Mouse (Mus musculus) lung, postnatal 0 days (tissue): ENCODE results near the gene Aif1. TPM values are rescaled to one million over a fixed set of nuclear protein-coding genes. Genes with fewer than 3 reads are reported as not detected.

ENCODE experiments used
- ATAC-seq: fragments of 200-750 bp; cut with Nextera tagmentation; 2 replicates; pipeline ENCODE4 v1.8.0; 2017; ENCODE audit warnings: moderate library complexity
- DNase-seq: peaks from one replicate; pipeline ENCODE4 v3.0.0-alpha.2; 2016; ENCODE audit warnings: low spot score
- H3K27ac ChIP-seq: fragments of 300-500 bp; sonication (generic); 2 replicates; pipeline ENCODE4 v1.5.1; 2014; ENCODE audit warnings: antibody characterized with exemption, mild to moderate bottlenecking, low read length, mixed read lengths
- H3K27me3 ChIP-seq: fragments of 300-500 bp; sonication (generic); replicated peaks from 2 replicates; pipeline ENCODE4 v1.6.1; 2014; ENCODE audit warnings: low read length, mixed read lengths; ENCODE audit not compliant: insufficient read depth
- H3K36me3 ChIP-seq: fragments of 300-500 bp; sonication (generic); 2 replicates; pipeline ENCODE4 v1.6.1; 2014; ENCODE audit warnings: low read length, mixed read lengths; ENCODE audit not compliant: insufficient read depth
- H3K4me1 ChIP-seq: fragments of 300-500 bp; sonication (generic); 2 replicates; pipeline ENCODE4 v1.6.1; 2014; ENCODE audit warnings: antibody characterized with exemption, low read depth, low read length, mixed read lengths; ENCODE audit not compliant: insufficient read depth
- H3K4me2 ChIP-seq: fragments of 300-500 bp; sonication (generic); replicated peaks from 2 replicates; pipeline ENCODE4 v1.6.1; 2014; ENCODE audit warnings: low read depth, mild to moderate bottlenecking, low read length, moderate library complexity, mixed read lengths
- H3K4me3 ChIP-seq: fragments of 300-500 bp; sonication (generic); 2 replicates; pipeline ENCODE4 v1.5.1; 2014; ENCODE audit warnings: low read depth, low read length
- H3K9ac ChIP-seq: fragments of 300-500 bp; sonication (generic); replicated peaks from 2 replicates; pipeline ENCODE4 v1.6.1; 2014; ENCODE audit warnings: low read depth, mild to moderate bottlenecking
- H3K9me3 ChIP-seq: fragments of 300-500 bp; sonication (generic); 2 replicates; pipeline ENCODE4 v1.6.1; 2016; ENCODE audit warnings: low read length, mixed read lengths
- CTCF ChIP-seq: IDR thresholded peaks from 2 replicates; pipeline ENCODE4 v1.5.1; 2016; ENCODE audit warnings: antibody characterized with exemption, mild to moderate bottlenecking
- EP300 ChIP-seq: IDR thresholded peaks from 2 replicates; pipeline ENCODE4 v1.6.1; 2016; ENCODE audit warnings: antibody characterized with exemption, mild to moderate bottlenecking, control low read depth
- WGBS: fragments of 180-500 bp; shearing (Covaris S2); extraction: QIAGEN DNeasy Blood & Tissue Kit; methylation state at CpG from one replicate; pipeline ENCODE4 v1.1.7; 2014; 5-methylcytosine and 5-hydroxymethylcytosine counted together
- polyA plus RNA-seq: library from polyadenylated mRNA; unstranded; fragments of >200 nt; fragmentation: Nextera tagmentation; extraction: Ambion mirVana; gene quantifications from 2 replicates; pipeline ENCODE4 v1.2.1, GENCODE M21; 2015

The Aif1 gene
- polyA plus RNA-seq, 1 experiment from 2014 or later = 10.3 TPM

- no peaks in the 10 kb centered on the region for H3K36me3 ChIP-seq
- DNase-seq (no peak), ATAC-seq (no peak)
- no peaks in the 10 kb centered on the region for H3K9me3 ChIP-seq
- no peaks in the 10 kb centered on the region; the same call in 1 of the 2 replicates for H3K27me3 ChIP-seq
- TF ChIP-seq EP300 (no peak), CTCF (no peak)
- no peak overlapping the region for H3K4me2 ChIP-seq
- H3K27ac ChIP-seq = no peak overlapping the region
- no peak overlapping the region for H3K4me3 ChIP-seq
- WGBS = 66% methylated on average over 5 of the region's 5 CpGs
- H3K9ac ChIP-seq = no peak overlapping the region
- H3K4me1 ChIP-seq = peaks cover 4% of the 10 kb centered on the region; the same call in 1 of the 2 replicates
Measured at GRCm38 (mm10) chr17:35192924-35193323, 17.1 kb upstream of the Aif1 start.

GRCm38 (mm10) chr17:35191723-35192122 is 15.9 kb upstream of the Aif1 start:
- WGBS = 46% methylated on average over 2 of the region's 2 CpGs
- no peaks in the 10 kb centered on the region for H3K36me3 ChIP-seq
- no peak overlapping the region for H3K4me3 ChIP-seq
- no peak overlapping the region for H3K9ac ChIP-seq
- peaks cover 4% of the 10 kb centered on the region; the same call in 1 of the 2 replicates for H3K4me1 ChIP-seq
- no peak for TF ChIP-seq EP300
- 0 out of 2 replicates have a peak, but pooled peaks have one; percentile 16 for TF ChIP-seq CTCF
- no peak for DNase-seq
- no peak overlapping the region for H3K27ac ChIP-seq
- H3K27me3 ChIP-seq = no peaks in the 10 kb centered on the region; the same call in 1 of the 2 replicates
- no peak overlapping the region for H3K4me2 ChIP-seq
- no peak for ATAC-seq
- H3K9me3 ChIP-seq = no peaks in the 10 kb centered on the region

GRCm38 (mm10) chr17:35190096-35190495 is 14.2 kb upstream of the Aif1 start:
- Histone ChIP-seq H3K4me3 (no peak overlapping the region), H3K4me1 (peaks cover 4% of the 10 kb centered on the region; the same call in 1 of the 2 replicates), H3K27ac (no peak overlapping the region), H3K9ac (no peak overlapping the region), H3K36me3 (no peaks in the 10 kb centered on the region), H3K9me3 (no peaks in the 10 kb centered on the region), H3K4me2 (no peak overlapping the region), H3K27me3 (no peaks in the 10 kb centered on the region)
- TF ChIP-seq EP300 = no peak
- TF ChIP-seq CTCF = no peak
- 57% methylated on average over 4 of the region's 4 CpGs for WGBS
- ATAC-seq (no peak), DNase-seq (no peak)

- no peak overlapping the region for H3K4me3 ChIP-seq
- WGBS = 19% methylated on average over 1 of the region's 1 CpGs
- no peak overlapping the region for H3K9ac ChIP-seq
- H3K4me2 ChIP-seq = no peak overlapping the region
- no peak for DNase-seq
- H3K27ac ChIP-seq = no peak overlapping the region
- H3K27me3 ChIP-seq = no peaks in the 10 kb centered on the region
- no peaks in the 10 kb centered on the region for H3K36me3 ChIP-seq
- H3K9me3 ChIP-seq = no peaks in the 10 kb centered on the region
- peaks cover 1% of the 10 kb centered on the region; the same call in 1 of the 2 replicates for H3K4me1 ChIP-seq
- no peak for ATAC-seq
- no peak for TF ChIP-seq CTCF
- TF ChIP-seq EP300 = no peak
Measured at GRCm38 (mm10) chr17:35189186-35189585, 13.3 kb upstream of the Aif1 start.

GRCm38 (mm10) chr17:35187959-35188610 is 12.2 kb upstream of the Aif1 start, which contains the start of gene Lst1:
Lst1 (minus strand) TSS chr17:35188439.
- Histone ChIP-seq H3K9ac (no peak within 1 kb of the TSS), H3K4me3 (no peak within 1 kb of the TSS)
- 64% methylated on average over 7 of the region's 7 CpGs for WGBS

GRCm38 (mm10) chr17:35187345-35187744 is 11.5 kb upstream of the Aif1 start:
- Histone ChIP-seq H3K27me3 (no peaks in the 10 kb centered on the region), H3K36me3 (no peaks in the 10 kb centered on the region), H3K4me3 (no peak overlapping the region), H3K9ac (no peak overlapping the region), H3K9me3 (no peaks in the 10 kb centered on the region), H3K27ac (no peak overlapping the region), H3K4me2 (no peak overlapping the region), H3K4me1 (no peaks in the 10 kb centered on the region)
- no peak for DNase-seq
- WGBS = 55% methylated on average over 4 of the region's 4 CpGs
- no peak for ATAC-seq
- TF ChIP-seq EP300 (no peak), CTCF (no peak)

More at GRCm38 (mm10) chr17:35187959-35188610, 12.2 kb upstream of the Aif1 start, which contains the start of gene Lst1:
- H3K36me3 ChIP-seq = no peaks in the 10 kb centered on the region
- no peaks in the 10 kb centered on the region for H3K9me3 ChIP-seq
- no peaks in the 10 kb centered on the region for H3K4me1 ChIP-seq
- H3K27ac ChIP-seq = peak within 1 kb of the TSS; percentile 9; the same call in 1 of the 2 replicates
- ATAC-seq = no peak
- TF ChIP-seq CTCF (no peak), EP300 (no peak)
- no peaks in the 10 kb centered on the region for H3K27me3 ChIP-seq
- H3K4me2 ChIP-seq = no peak within 1 kb of the TSS
- no peak for DNase-seq
